Mouse (Mus musculus) forebrain, embryonic 12.5 days (tissue): Measurements from ENCODE around the gene Sord. TPM values are rescaled to one million over a fixed set of nuclear protein-coding genes. Genes with fewer than 3 reads are reported as not detected.
A peak's percentile ranks its signal among the peaks of the same experiment; 100 is the strongest.

Experiments
- ATAC-seq: fragments of 200-750 bp; cut with Nextera tagmentation; 2 replicates; pipeline ENCODE4 v1.8.0; 2017; ENCODE audit warnings: moderate TSS enrichment; ENCODE audit not compliant: low FRiP score
- H3K27ac ChIP-seq: fragments of 300-500 bp; sonication (generic); 2 replicates; pipeline ENCODE4 v1.5.1; 2016; ENCODE audit warnings: mild to moderate bottlenecking
- H3K27me3 ChIP-seq: fragments of 300-500 bp; sonication (generic); 2 replicates; pipeline ENCODE4 v1.6.1; 2016; ENCODE audit warnings: mild to moderate bottlenecking
- H3K36me3 ChIP-seq: fragments of 300-500 bp; sonication (generic); replicated peaks from 2 replicates; pipeline ENCODE4 v1.6.1; 2016; ENCODE audit warnings: mild to moderate bottlenecking
- H3K4me1 ChIP-seq: fragments of 300-500 bp; sonication (generic); 2 replicates; pipeline ENCODE4 v1.6.1; 2016
- H3K4me2 ChIP-seq: fragments of 300-500 bp; sonication (generic); 2 replicates; pipeline ENCODE4 v1.6.1; 2016; ENCODE audit warnings: mild to moderate bottlenecking, moderate library complexity
- H3K4me3 ChIP-seq: fragments of 300-500 bp; sonication (generic); replicated peaks from 2 replicates; pipeline ENCODE4 v1.5.1; 2016; ENCODE audit warnings: mild to moderate bottlenecking
- H3K9ac ChIP-seq: fragments of 300-500 bp; sonication (generic); 2 replicates; pipeline ENCODE4 v1.6.1; 2016; ENCODE audit warnings: mild to moderate bottlenecking
- H3K9me3 ChIP-seq: fragments of 300-500 bp; sonication (generic); 2 replicates; pipeline ENCODE4 v1.6.1; 2016
- WGBS: fragments of 180-500 bp; shearing (Covaris S2); methylation state at CpG from one replicate; pipeline ENCODE4 v1.1.7; 2016; 5-methylcytosine and 5-hydroxymethylcytosine counted together
- polyA plus RNA-seq: library from polyadenylated mRNA; unstranded; fragments of >200 nt; fragmentation: Nextera tagmentation; extraction: Ambion mirVana; gene quantifications from 2 replicates; pipeline ENCODE4 v1.2.1, GENCODE M21; 2016

The Sord gene
- polyA plus RNA-seq, 1 experiment from 2014 or later = 23.9 TPM

GRCm38 (mm10) chr2:122241935-122242334, 7.4 kb downstream of the Sord start:
- ATAC-seq = no peak
- H3K36me3 ChIP-seq = no peaks in the 10 kb centered on the region
- no peak overlapping the region for H3K4me2 ChIP-seq
- H3K4me1 ChIP-seq = no peaks in the 10 kb centered on the region
- no peak overlapping the region for H3K9ac ChIP-seq
- H3K27ac ChIP-seq = no peak overlapping the region
- no peaks in the 10 kb centered on the region for H3K27me3 ChIP-seq
- WGBS = 74% methylated on average over 6 of the region's 6 CpGs
- H3K4me3 ChIP-seq = no peak overlapping the region
- no peaks in the 10 kb centered on the region for H3K9me3 ChIP-seq

- no peak overlapping the region for H3K4me3 ChIP-seq
- no peaks in the 10 kb centered on the region for H3K27me3 ChIP-seq
- H3K9me3 ChIP-seq = no peaks in the 10 kb centered on the region
- no peak overlapping the region for H3K4me2 ChIP-seq
- H3K9ac ChIP-seq = no peak overlapping the region
- no peak overlapping the region for H3K27ac ChIP-seq
- no peaks in the 10 kb centered on the region for H3K4me1 ChIP-seq
- no peaks in the 10 kb centered on the region; the same call in 1 of the 2 replicates for H3K36me3 ChIP-seq
- peak; percentile 49; the same call in 1 of the 2 replicates for ATAC-seq
- 6% methylated on average over 3 of the region's 3 CpGs for WGBS
These were observed 9.2 kb downstream of the Sord start for GRCm38 (mm10) chr2:122243671-122244131.

DNA sequence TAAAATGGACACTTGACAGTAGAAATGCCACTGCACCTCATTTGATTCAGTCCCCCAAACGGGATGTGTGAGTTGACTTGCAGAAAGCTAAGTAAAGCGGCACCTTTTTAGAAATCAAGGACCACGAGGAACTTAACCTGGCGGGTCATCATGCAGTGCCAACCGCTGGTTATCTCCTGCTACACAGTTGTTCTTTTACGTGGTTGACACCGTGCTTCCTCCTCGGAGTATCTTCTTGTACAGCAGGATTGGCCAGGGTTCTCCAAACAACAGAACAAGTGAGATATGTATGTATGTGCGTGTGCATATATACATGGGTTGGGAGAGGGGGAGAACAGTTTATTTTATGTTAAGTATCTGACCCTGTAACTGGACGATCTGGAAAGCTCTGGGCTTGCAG, 13.2 kb downstream of the Sord start:
- 91% methylated on average over 10 of the region's 10 CpGs for WGBS

DNA sequence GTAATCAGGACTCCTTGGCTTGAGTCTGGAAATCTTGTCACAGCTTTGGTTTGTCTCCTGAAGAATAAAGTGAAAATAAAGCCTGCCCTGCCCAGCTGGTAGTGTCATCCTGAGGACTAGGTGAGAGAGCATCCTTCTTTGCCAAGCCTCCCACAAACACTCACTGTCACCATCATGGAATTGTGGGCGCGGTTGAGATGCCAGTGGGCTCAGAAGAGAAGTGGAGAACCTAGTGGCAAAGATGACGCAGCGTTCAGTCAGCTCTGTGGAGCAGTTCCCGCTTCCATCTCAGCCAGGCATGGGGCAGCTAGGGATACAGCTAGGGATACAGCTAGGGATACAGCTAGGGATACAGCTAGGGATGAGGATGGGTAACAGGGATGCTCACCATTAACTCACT, 21.4 kb downstream of the Sord start:
- Histone ChIP-seq H3K27ac (no peak overlapping the region), H3K4me3 (no peak overlapping the region), H3K9me3 (no peaks in the 10 kb centered on the region), H3K4me1 (no peaks in the 10 kb centered on the region), H3K9ac (no peak overlapping the region), H3K4me2 (no peak overlapping the region), H3K36me3 (no peaks in the 10 kb centered on the region; the same call in 1 of the 2 replicates), H3K27me3 (no peaks in the 10 kb centered on the region)
- no peak for ATAC-seq
- WGBS = 94% methylated on average over 5 of the region's 5 CpGs

More for the DNA sequence above, 13.2 kb downstream of the Sord start:
- no peak for ATAC-seq
- no peaks in the 10 kb centered on the region for H3K9me3 ChIP-seq
- no peaks in the 10 kb centered on the region for H3K4me1 ChIP-seq
- H3K4me3 ChIP-seq = no peak overlapping the region
- no peaks in the 10 kb centered on the region for H3K27me3 ChIP-seq
- H3K27ac ChIP-seq = no peak overlapping the region
- H3K4me2 ChIP-seq = no peak overlapping the region
- no peak overlapping the region for H3K9ac ChIP-seq
- no peaks in the 10 kb centered on the region; the same call in 1 of the 2 replicates for H3K36me3 ChIP-seq

DNA sequence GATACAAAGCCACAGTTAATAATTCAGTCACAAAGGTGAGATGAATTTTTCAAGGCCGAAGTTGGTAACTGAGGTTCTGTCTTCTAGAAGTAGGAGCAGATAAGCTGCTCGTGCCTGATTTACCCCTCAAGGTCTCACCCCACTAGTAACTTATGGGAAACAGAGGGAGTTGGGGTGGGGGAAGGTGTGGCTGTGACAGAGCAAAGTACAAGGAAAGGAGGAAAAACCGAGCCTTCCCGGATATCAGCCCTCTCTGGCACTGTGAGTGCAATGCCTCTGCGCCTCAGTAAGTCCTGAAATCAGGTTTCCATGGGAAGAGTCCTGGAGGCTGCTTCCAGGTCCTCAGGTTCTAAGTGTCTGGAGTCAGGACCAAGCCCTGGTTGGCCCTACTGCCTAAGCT, 26.2 kb downstream of the Sord start:
- Histone ChIP-seq H3K4me2 (no peak overlapping the region), H3K27me3 (no peaks in the 10 kb centered on the region), H3K27ac (no peak overlapping the region), H3K9ac (no peak overlapping the region), H3K4me1 (peaks cover 17% of the 10 kb centered on the region), H3K4me3 (no peak overlapping the region), H3K36me3 (no peaks in the 10 kb centered on the region; the same call in 1 of the 2 replicates), H3K9me3 (no peaks in the 10 kb centered on the region)
- 90% methylated on average over 5 of the region's 5 CpGs for WGBS
- ATAC-seq = no peak

DNA sequence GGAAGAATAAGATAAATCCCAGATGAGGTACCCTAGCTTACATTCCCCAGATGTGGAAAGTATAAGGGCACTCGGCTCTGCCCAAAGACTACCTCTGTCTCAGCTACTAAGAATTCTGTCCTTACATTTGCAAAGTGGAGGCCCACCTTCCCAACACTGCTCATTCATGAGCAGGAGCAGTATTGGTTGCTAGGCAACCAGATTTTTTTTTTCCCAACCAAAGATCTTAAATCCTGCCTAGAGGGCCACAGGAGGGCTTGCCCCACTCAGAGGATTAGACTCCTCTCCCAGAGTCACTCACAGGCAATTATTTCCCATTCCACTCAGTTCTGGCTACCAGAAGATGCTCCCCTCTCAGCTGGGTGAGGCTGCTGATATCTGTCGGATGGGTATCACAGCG, 30.1 kb downstream of the Sord start:
- Histone ChIP-seq H3K27me3 (no peaks in the 10 kb centered on the region), H3K4me3 (no peak overlapping the region), H3K27ac (no peak overlapping the region), H3K9me3 (no peaks in the 10 kb centered on the region), H3K36me3 (no peaks in the 10 kb centered on the region; the same call in 1 of the 2 replicates), H3K9ac (no peak overlapping the region), H3K4me1 (peaks cover 17% of the 10 kb centered on the region), H3K4me2 (no peak overlapping the region)
- ATAC-seq = peak; percentile 80; the same call in 1 of the 2 replicates
- WGBS = 48% methylated on average over 3 of the region's 3 CpGs

DNA sequence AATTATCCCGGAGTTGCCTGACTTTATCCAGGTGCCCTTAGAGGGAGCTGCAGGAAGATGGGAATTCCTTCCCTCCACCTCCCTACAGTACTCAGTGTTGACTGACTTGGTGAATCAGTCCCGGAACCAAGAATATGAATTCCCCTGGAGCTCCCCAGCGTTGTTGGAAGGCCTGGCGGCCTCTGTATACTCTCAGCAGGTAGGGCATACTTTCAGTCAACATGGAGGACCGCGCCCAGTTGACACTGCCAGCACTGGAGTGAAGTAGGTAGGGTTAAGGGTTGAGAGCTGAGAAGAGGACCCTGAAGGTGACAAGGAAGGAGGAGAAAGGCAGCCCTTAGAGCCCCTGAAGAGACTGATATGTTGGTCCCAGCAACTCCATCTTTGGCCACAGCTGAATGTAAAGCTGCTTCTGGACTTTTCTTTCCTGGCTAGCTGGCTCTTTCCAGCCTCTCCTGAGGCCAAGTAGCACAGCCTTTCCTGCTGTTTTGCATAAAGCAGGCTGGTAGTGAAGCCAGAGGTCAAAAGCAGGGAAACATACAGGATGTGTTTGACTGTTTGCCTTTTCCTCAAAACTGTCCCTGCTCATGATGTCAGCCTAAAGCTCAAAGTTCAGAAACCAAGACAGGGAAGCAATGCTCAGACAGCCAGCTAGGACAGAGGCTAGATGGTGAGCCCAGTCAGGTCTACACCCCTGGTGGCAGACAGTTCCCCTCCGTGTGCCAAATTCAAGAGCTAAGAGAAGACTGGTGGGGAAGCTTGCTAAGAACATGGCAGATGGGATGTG, 32.1 kb downstream of the Sord start:
- no peaks in the 10 kb centered on the region for H3K36me3 ChIP-seq
- H3K4me1 ChIP-seq = peaks cover 17% of the 10 kb centered on the region
- WGBS = 91% methylated on average over 7 of the region's 7 CpGs
- H3K27ac ChIP-seq = no peak overlapping the region
- ATAC-seq = no peak
- H3K9me3 ChIP-seq = no peaks in the 10 kb centered on the region
- no peaks in the 10 kb centered on the region for H3K27me3 ChIP-seq
- H3K9ac ChIP-seq = no peak overlapping the region
- H3K4me3 ChIP-seq = no peak overlapping the region
- no peak overlapping the region for H3K4me2 ChIP-seq

- H3K9ac ChIP-seq = no peak overlapping the region
- no peaks in the 10 kb centered on the region for H3K36me3 ChIP-seq
- no peaks in the 10 kb centered on the region for H3K4me1 ChIP-seq
- 91% methylated on average over 3 of the region's 3 CpGs for WGBS
- no peaks in the 10 kb centered on the region for H3K9me3 ChIP-seq
- H3K27me3 ChIP-seq = no peaks in the 10 kb centered on the region
- no peak for ATAC-seq
- no peak overlapping the region for H3K4me2 ChIP-seq
- H3K27ac ChIP-seq = no peak overlapping the region
- H3K4me3 ChIP-seq = no peak overlapping the region
These were observed 44.2 kb downstream of the Sord start for GRCm38 (mm10) chr2:122278769-122279168.

GRCm38 (mm10) chr2:122284091-122284490, 49.5 kb downstream of the Sord start:
- Histone ChIP-seq H3K4me2 (no peak overlapping the region), H3K27me3 (no peaks in the 10 kb centered on the region), H3K36me3 (no peaks in the 10 kb centered on the region), H3K9me3 (no peaks in the 10 kb centered on the region), H3K27ac (no peak overlapping the region), H3K4me1 (no peaks in the 10 kb centered on the region), H3K9ac (no peak overlapping the region), H3K4me3 (no peak overlapping the region)
- 87% methylated on average over 9 of the region's 9 CpGs for WGBS
- no peak for ATAC-seq

GRCm38 (mm10) chr2:122286137-122286536, 51.6 kb downstream of the Sord start:
- H3K4me1 ChIP-seq = no peaks in the 10 kb centered on the region
- H3K4me3 ChIP-seq = no peak overlapping the region
- no peak overlapping the region for H3K9ac ChIP-seq
- ATAC-seq = no peak
- H3K36me3 ChIP-seq = no peaks in the 10 kb centered on the region
- no peaks in the 10 kb centered on the region for H3K9me3 ChIP-seq
- H3K27ac ChIP-seq = no peak overlapping the region
- WGBS = 73% methylated on average over 7 of the region's 7 CpGs
- H3K4me2 ChIP-seq = no peak overlapping the region
- H3K27me3 ChIP-seq = peaks cover 5% of the 10 kb centered on the region; the same call in 1 of the 2 replicates

- ATAC-seq = no peak
- Histone ChIP-seq H3K27me3 (peaks cover 82% of the 10 kb centered on the region), H3K4me2 (no peak overlapping the region), H3K9me3 (no peaks in the 10 kb centered on the region), H3K4me3 (no peak overlapping the region), H3K9ac (no peak overlapping the region), H3K4me1 (peaks cover 31% of the 10 kb centered on the region), H3K27ac (no peak overlapping the region), H3K36me3 (no peaks in the 10 kb centered on the region)
- WGBS = 4% methylated on average over 7 of the region's 7 CpGs
These were observed 60.4 kb downstream of the Sord start for GRCm38 (mm10) chr2:122294916-122295315.

- Histone ChIP-seq H3K27me3 (peaks cover 95% of the 10 kb centered on the region), H3K27ac (no peak overlapping the region), H3K36me3 (no peaks in the 10 kb centered on the region), H3K9ac (no peak overlapping the region), H3K9me3 (no peaks in the 10 kb centered on the region), H3K4me3 (peak overlapping the region; percentile 28), H3K4me2 (peak overlapping the region; percentile 47), H3K4me1 (peaks cover 45% of the 10 kb centered on the region)
- under 1% methylated on average over 35 of the region's 35 CpGs for WGBS
- no peak for ATAC-seq
These were observed 62.9 kb downstream of the Sord start for GRCm38 (mm10) chr2:122297271-122298095.
